Mouse (Mus musculus) kidney, postnatal 25 days (tissue): Measurements from ENCODE around the gene Nr0b2.

Experiments used
- DNase-seq, 2 experiments: peaks; one replicate each; pipeline ENCODE4 v3.0.0; 2021; ENCODE audit warnings: mixed read lengths in 2 of 2

Gene Nr0b2

GRCm38 (mm10) chr4:133552768-133553447 lies at the start of gene Nr0b2:
Gene Nr0b2 (plus strand): TSS chr4:133553376.
- peak; percentile 40 to 62 for DNase-seq

GRCm38 (mm10) chr4:133504300-133504699 lies 48.9 kb upstream of the Nr0b2 start:
- no peak for DNase-seq

- no peak for DNase-seq
Measured at GRCm38 (mm10) chr4:133504755-133505485, 48.3 kb upstream of the Nr0b2 start.

GRCm38 (mm10) chr4:133506573-133506972 lies 46.6 kb upstream of the Nr0b2 start:
- DNase-seq: no peak

- no peak for DNase-seq
Measured at GRCm38 (mm10) chr4:133508990-133509389, 44.2 kb upstream of the Nr0b2 start.

GRCm38 (mm10) chr4:133511050-133511449 lies 42.1 kb upstream of the Nr0b2 start:
- DNase-seq: no peak

- DNase-seq: peak; percentile 43 to 62
Measured at GRCm38 (mm10) chr4:133512511-133512910, 40.7 kb upstream of the Nr0b2 start.

GRCm38 (mm10) chr4:133512972-133513371 lies 40.2 kb upstream of the Nr0b2 start:
- DNase-seq: peak; percentile 85 to 86

GRCm38 (mm10) chr4:133518601-133519368 lies 34.4 kb upstream of the Nr0b2 start, which contains the start of gene Kdf1:
Gene Kdf1 (plus strand): TSS chr4:133518963.
- peak; percentile 79 to 94 for DNase-seq

- DNase-seq: peak; percentile 33 to 66
Measured at GRCm38 (mm10) chr4:133519369-133519665, 33.9 kb upstream of the Nr0b2 start.

- DNase-seq: no peak
Measured at GRCm38 (mm10) chr4:133521502-133521901, 31.7 kb upstream of the Nr0b2 start.

GRCm38 (mm10) chr4:133527788-133528187 lies 25.4 kb upstream of the Nr0b2 start:
- no peak for DNase-seq

GRCm38 (mm10) chr4:133532777-133533176 lies 20.4 kb upstream of the Nr0b2 start:
- no peak for DNase-seq

GRCm38 (mm10) chr4:133536081-133536480 lies 17.1 kb upstream of the Nr0b2 start:
- peak; percentile 55 to 71 for DNase-seq

GRCm38 (mm10) chr4:133536652-133537051 lies 16.5 kb upstream of the Nr0b2 start:
- DNase-seq: no peak

GRCm38 (mm10) chr4:133545272-133546231 lies 7.6 kb upstream of the Nr0b2 start, which contains the start of gene Nudc:
Gene Nudc (minus strand): TSS chr4:133545996.
- DNase-seq: peak; percentile 98 to 99

GRCm38 (mm10) chr4:133552029-133552428 lies 1.1 kb upstream of the Nr0b2 start:
- no peak for DNase-seq

GRCm38 (mm10) chr4:133553448-133554330 lies 513 bp downstream of the Nr0b2 start:
- no peak for DNase-seq

- peak; percentile 62 to 81 for DNase-seq
Measured at GRCm38 (mm10) chr4:133557041-133557717, 4.0 kb downstream of the Nr0b2 start.

- DNase-seq: no peak
Measured at GRCm38 (mm10) chr4:133559846-133560245, 6.7 kb downstream of the Nr0b2 start.

- DNase-seq: no peak
Measured at GRCm38 (mm10) chr4:133561622-133562021, 8.4 kb downstream of the Nr0b2 start.
